Mouse (Mus musculus) thymus, postnatal 4 days (tissue): Measurements from ENCODE around the gene Daglb.

Experiments used
- DNase-seq: peaks from one replicate; pipeline ENCODE4 v3.0.0; 2021

The Daglb gene

GRCm38 (mm10) chr5:143464100-143464756, at the start of gene Daglb:
Daglb (plus strand) TSS chr5:143464584.
- DNase-seq: peak; percentile 92

DNA sequence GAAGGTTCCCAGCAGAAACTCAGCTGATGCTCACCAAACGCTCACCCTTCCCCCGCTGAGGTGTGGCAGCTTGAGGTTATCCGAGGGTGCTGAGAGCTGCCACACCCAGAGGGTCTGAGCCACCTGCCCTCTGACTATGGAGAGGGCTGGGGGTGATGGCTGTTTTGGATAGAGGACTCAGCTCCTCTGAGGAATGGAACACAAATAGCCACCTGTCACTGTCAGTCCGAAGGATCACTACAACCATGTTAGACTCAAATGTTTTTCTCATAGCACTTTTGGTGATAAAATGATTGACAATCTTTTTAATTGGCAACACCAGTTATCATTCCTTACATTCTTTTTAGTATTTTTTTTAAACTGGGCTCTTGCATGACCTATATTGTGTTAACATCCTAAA, 42.9 kb upstream of the Daglb start:
- DNase-seq: no peak

DNA sequence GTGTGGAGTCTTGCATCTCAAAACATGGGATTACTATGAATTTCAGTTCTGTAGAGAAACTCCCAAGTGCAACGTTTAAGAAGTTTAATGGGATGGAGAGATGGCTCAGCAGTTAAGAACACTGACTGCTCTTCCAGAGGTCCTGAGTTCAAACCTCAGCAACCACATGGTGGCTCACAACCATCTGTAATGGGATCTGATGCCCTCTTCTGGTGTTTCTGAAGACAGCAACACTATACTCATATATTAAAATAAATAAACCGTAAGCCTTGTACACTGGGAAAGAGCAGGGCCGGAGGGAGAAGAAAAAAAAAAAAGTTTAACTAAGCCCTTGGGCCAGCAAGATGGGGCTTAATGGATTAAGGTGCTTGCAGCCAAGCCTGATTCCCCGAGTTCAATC, 41.4 kb upstream of the Daglb start:
- no peak for DNase-seq

DNA sequence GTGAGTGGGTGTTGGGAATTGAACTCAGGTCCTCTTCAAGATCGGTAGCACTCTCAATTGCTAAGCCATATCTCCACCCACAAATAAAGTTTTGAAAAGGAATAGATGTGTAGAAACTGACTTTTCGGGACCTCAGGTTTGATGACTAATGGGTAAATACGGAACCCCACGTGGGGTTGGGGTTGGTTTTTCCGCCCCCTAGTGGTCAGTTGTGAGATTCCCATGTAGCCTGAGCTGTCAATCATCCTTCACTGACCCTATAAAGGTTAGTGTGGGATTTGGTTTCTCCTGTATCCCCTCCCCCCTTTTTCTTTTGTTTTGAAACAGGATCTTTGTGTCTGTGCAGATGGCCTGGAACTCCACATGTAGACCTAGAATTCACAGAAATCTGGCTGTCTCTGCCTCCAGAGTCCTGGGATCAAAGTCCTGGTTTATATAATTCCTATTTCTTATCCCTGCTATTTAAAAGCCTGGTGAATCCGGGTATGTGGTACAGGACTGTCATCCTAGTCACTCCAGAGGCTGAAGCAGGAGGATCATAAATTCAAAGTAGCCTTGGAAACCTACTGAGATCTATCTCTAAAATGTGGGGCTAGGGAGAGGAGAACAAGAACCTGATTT, 40.4 kb upstream of the Daglb start:
- peak; percentile 79 for DNase-seq

- DNase-seq: peak; percentile 85
Observed at GRCm38 (mm10) chr5:143434421-143434820, 30.0 kb upstream of the Daglb start.

- no peak for DNase-seq
Observed at GRCm38 (mm10) chr5:143441298-143441697, 23.1 kb upstream of the Daglb start.

GRCm38 (mm10) chr5:143441753-143442152, 22.6 kb upstream of the Daglb start:
- DNase-seq: no peak

- no peak for DNase-seq
Observed at GRCm38 (mm10) chr5:143463671-143464070, 713 bp upstream of the Daglb start.

GRCm38 (mm10) chr5:143464757-143465118, 354 bp downstream of the Daglb start:
- no peak for DNase-seq

- DNase-seq: no peak
Observed at GRCm38 (mm10) chr5:143465156-143466085, 1.0 kb downstream of the Daglb start.

- DNase-seq: no peak
Observed at GRCm38 (mm10) chr5:143466891-143467669, 2.7 kb downstream of the Daglb start.

GRCm38 (mm10) chr5:143467931-143468330, 3.5 kb downstream of the Daglb start:
- DNase-seq: no peak

- no peak for DNase-seq
Observed at GRCm38 (mm10) chr5:143469628-143470027, 5.2 kb downstream of the Daglb start.

GRCm38 (mm10) chr5:143470421-143471164, 6.2 kb downstream of the Daglb start:
- no peak for DNase-seq

- DNase-seq: no peak
Observed at GRCm38 (mm10) chr5:143471165-143471546, 6.8 kb downstream of the Daglb start.

GRCm38 (mm10) chr5:143471953-143472618, 7.7 kb downstream of the Daglb start:
- DNase-seq: no peak

DNA sequence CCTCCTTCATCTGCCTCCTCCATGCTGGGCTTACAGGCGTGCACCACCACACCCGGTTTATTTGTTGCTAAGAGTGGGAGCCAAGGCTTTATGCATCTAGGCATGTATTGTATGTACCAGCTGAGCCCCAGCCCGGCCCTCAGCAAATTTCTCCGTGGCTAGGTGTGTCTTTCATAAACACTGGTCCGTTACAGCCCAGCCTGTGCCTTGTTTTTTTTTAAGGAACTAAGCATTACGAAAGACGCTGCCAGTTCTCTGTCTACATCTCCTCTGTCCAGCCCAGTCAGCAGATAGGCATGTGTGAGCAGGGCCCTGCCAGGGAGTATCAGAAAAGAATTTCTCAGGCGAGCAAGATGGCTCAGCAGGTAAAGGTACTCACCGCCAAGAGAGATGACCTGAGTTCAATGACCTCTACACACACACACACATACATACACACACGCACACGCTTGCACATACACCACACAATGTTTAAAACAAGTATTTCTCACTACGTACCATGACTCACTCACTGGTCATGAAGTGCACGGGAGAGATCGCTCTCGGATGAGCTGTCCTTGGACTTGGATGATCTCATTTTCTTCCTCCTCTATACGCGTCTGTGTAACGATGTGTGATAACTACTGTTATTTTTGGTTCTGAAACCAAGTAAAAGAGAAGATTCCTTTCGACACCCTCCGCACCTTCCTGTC, 10.9 kb downstream of the Daglb start:
- DNase-seq: no peak

DNA sequence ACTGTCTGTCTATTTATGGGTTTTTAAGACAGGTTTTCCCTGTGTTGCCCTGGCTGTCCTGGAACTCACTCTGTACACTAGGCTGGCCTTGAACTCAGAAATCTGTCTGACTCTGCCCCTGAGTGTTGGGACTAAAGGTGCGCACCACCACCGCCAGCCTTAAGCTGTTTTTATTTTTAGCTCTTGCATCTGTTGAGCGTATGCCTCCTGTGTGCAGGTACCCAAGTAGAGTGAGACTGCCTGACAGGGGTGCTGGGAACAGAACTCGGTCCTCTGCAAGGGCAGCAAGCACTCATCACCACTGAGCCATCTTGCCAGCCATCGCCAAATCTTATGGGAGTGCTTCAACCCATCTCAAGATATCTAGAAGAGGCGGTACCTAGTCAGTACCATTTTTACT, 11.6 kb downstream of the Daglb start:
- DNase-seq: no peak

DNA sequence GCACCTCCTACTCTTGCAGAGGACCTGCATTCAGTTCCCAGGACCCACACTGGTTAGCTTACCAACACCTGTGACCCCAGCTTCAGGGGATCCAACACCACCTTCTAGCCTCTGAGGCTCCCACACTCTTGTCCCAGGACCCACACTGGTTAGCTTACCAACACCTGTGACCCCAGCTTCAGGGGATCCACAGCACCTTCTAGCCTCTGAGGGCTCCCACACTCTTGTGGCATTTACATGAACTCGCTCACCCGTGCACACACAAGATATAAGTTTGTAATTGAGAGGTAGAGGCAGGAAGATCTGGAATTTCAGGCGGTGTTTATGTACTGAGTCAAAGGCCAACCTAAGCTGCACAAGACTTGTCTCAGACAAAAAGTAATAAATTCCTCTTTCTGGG, 13.5 kb downstream of the Daglb start:
- no peak for DNase-seq

GRCm38 (mm10) chr5:143484955-143485354, 20.6 kb downstream of the Daglb start:
- DNase-seq: peak; percentile 15

- DNase-seq: no peak
Observed at GRCm38 (mm10) chr5:143487193-143487592, 22.8 kb downstream of the Daglb start.
